Mouse (Mus musculus) lung, postnatal 0 days (tissue): ENCODE measurements around the gene Chst10. TPM values are rescaled to one million over a fixed set of nuclear protein-coding genes. Genes with fewer than 3 reads are reported as not detected.

Source experiments
- ATAC-seq: fragments of 200-750 bp; cut with Nextera tagmentation; 2 replicates; pipeline ENCODE4 v1.8.0; 2017; ENCODE audit warnings: moderate library complexity
- DNase-seq: peaks from one replicate; pipeline ENCODE4 v3.0.0-alpha.2; 2016; ENCODE audit warnings: low spot score
- H3K27ac ChIP-seq: fragments of 300-500 bp; sonication (generic); 2 replicates; pipeline ENCODE4 v1.5.1; 2014; ENCODE audit warnings: antibody characterized with exemption, mild to moderate bottlenecking, low read length, mixed read lengths
- H3K27me3 ChIP-seq: fragments of 300-500 bp; sonication (generic); replicated peaks from 2 replicates; pipeline ENCODE4 v1.6.1; 2014; ENCODE audit warnings: low read length, mixed read lengths; ENCODE audit not compliant: insufficient read depth
- H3K36me3 ChIP-seq: fragments of 300-500 bp; sonication (generic); 2 replicates; pipeline ENCODE4 v1.6.1; 2014; ENCODE audit warnings: low read length, mixed read lengths; ENCODE audit not compliant: insufficient read depth
- H3K4me1 ChIP-seq: fragments of 300-500 bp; sonication (generic); 2 replicates; pipeline ENCODE4 v1.6.1; 2014; ENCODE audit warnings: antibody characterized with exemption, low read depth, low read length, mixed read lengths; ENCODE audit not compliant: insufficient read depth
- H3K4me2 ChIP-seq: fragments of 300-500 bp; sonication (generic); replicated peaks from 2 replicates; pipeline ENCODE4 v1.6.1; 2014; ENCODE audit warnings: low read depth, mild to moderate bottlenecking, low read length, moderate library complexity, mixed read lengths
- H3K4me3 ChIP-seq: fragments of 300-500 bp; sonication (generic); 2 replicates; pipeline ENCODE4 v1.5.1; 2014; ENCODE audit warnings: low read depth, low read length
- H3K9ac ChIP-seq: fragments of 300-500 bp; sonication (generic); replicated peaks from 2 replicates; pipeline ENCODE4 v1.6.1; 2014; ENCODE audit warnings: low read depth, mild to moderate bottlenecking
- H3K9me3 ChIP-seq: fragments of 300-500 bp; sonication (generic); 2 replicates; pipeline ENCODE4 v1.6.1; 2016; ENCODE audit warnings: low read length, mixed read lengths
- CTCF ChIP-seq: IDR thresholded peaks from 2 replicates; pipeline ENCODE4 v1.5.1; 2016; ENCODE audit warnings: antibody characterized with exemption, mild to moderate bottlenecking
- EP300 ChIP-seq: IDR thresholded peaks from 2 replicates; pipeline ENCODE4 v1.6.1; 2016; ENCODE audit warnings: antibody characterized with exemption, mild to moderate bottlenecking, control low read depth
- WGBS: fragments of 180-500 bp; shearing (Covaris S2); extraction: QIAGEN DNeasy Blood & Tissue Kit; methylation state at CpG from one replicate; pipeline ENCODE4 v1.1.7; 2014; 5-methylcytosine and 5-hydroxymethylcytosine counted together
- polyA plus RNA-seq: library from polyadenylated mRNA; unstranded; fragments of >200 nt; fragmentation: Nextera tagmentation; extraction: Ambion mirVana; gene quantifications from 2 replicates; pipeline ENCODE4 v1.2.1, GENCODE M21; 2015

Gene Chst10
- polyA plus RNA-seq = 0.27 and 0.29 TPM in 2 replicates

DNA sequence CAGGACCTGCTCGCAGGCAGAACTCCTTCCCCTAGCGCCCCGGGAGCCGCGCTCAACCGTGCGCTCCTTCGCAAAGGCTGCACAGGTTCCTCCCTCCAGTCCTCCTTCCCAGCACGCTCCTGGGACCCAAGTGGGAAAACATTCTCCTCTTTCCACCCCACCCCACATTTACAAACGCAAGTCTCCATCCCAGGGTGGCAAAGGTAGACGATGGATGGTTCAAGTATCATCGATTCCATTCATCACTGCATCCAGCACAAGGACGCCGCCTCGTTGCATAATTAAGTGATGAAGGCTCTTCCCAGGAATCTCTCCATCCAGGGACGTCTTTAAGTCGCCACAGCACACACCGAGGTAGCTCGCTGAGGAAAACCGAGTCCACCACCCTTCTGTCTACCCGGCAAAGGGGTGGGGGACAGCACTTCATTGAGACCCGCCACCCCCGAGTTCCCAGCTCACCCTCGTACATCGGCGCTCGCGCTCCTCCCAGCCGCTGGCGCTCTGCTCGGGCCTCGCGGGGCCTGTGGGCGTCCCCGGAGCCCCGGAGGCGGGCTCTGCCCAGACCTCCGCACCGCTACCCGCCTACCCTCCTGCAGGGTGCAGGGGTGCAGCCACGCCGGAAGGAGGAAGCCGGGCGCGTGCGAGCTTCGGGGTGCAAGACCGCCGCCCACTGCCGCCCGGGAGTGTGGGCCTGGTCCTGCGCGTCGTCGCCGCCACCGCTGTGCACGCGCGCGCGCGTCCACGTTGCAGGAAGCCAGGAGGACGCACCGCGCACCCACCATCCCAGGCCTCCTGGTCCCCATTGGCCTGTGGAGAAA lies at the start of gene Chst10:
Gene Chst10, minus strand, starts transcription at position 731 of the 818 bp plus-strand sequence.
- Histone ChIP-seq H3K4me3 (peak within 1 kb of the TSS; percentile 45), H3K27me3 (0 out of 2 replicates have a peak, but pooled peaks cover 5% of the 10 kb centered on the region), H3K36me3 (no peaks in the 10 kb centered on the region), H3K27ac (no peak within 1 kb of the TSS), H3K4me1 (no peaks in the 10 kb centered on the region), H3K9me3 (no peaks in the 10 kb centered on the region), H3K4me2 (peak within 1 kb of the TSS; percentile 77), H3K9ac (no peak within 1 kb of the TSS)
- TF ChIP-seq EP300 = no peak
- peak; percentile 4; the same call in 1 of the 2 replicates for TF ChIP-seq CTCF
- peak; percentile 63 for DNase-seq
- ATAC-seq = peak; percentile 79
- WGBS = 1% methylated on average over 66 of the region's 67 CpGs

DNA sequence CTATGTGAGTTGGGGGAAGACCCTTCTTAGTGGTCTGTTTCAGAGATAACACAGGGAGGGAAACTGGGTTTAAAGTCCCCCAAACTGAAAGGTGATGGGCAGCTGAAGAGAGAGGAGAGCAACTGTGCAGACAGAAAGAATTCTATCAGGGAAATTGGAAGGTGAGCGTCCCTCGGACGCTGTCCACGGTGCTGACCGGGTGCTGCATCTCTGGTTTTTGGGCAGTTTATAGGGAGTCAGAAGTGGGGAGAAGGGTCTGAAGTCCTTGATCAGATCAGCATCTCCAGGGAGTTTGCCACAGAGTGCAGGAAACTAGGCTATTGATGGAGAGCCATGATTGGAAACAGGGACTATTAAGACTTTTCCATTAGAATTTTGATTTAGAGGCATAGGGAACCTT lies 41.6 kb upstream of the Chst10 start:
- no peak for ATAC-seq
- no peaks in the 10 kb centered on the region for H3K36me3 ChIP-seq
- no peak overlapping the region for H3K9ac ChIP-seq
- H3K4me2 ChIP-seq = no peak overlapping the region
- H3K4me1 ChIP-seq = no peaks in the 10 kb centered on the region
- H3K27ac ChIP-seq = no peak overlapping the region
- H3K9me3 ChIP-seq = no peaks in the 10 kb centered on the region
- H3K27me3 ChIP-seq = no peaks in the 10 kb centered on the region
- no peak overlapping the region for H3K4me3 ChIP-seq
- WGBS = 4% methylated on average over 5 of the region's 5 CpGs
- TF ChIP-seq CTCF (no peak), EP300 (no peak)
- peak; percentile 37 for DNase-seq

DNA sequence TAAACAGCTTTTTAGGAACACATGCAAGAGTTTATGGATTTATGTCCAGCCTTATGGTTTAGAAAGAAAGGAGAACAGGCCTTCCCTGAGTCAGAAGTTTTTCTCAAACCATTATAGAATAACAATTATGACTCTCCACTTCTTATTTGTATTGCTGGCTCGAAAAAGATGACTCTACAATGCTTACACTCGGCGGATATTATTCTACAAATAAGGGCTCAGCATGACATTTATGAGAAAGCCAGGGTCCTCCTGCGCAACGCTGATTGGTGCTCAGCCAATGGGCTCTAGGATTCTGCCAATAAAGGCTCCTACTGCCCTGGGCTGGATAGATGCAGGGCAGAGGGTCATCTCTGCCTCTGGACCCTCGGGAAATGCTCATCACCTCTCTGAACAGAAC lies 40.9 kb upstream of the Chst10 start, which contains the start of gene Nms:
Gene Nms, plus strand, starts transcription at position 301 of the 400 bp plus-strand sequence.
- Histone ChIP-seq H3K36me3 (no peaks in the 10 kb centered on the region), H3K27ac (no peak within 1 kb of the TSS), H3K9me3 (no peaks in the 10 kb centered on the region), H3K4me2 (no peak within 1 kb of the TSS), H3K27me3 (no peaks in the 10 kb centered on the region), H3K4me3 (no peak within 1 kb of the TSS), H3K9ac (no peak within 1 kb of the TSS), H3K4me1 (no peaks in the 10 kb centered on the region)
- WGBS = 72% methylated on average over 6 of the region's 6 CpGs
- ATAC-seq (no peak), DNase-seq (no peak)
- TF ChIP-seq EP300 (no peak), CTCF (no peak)

DNA sequence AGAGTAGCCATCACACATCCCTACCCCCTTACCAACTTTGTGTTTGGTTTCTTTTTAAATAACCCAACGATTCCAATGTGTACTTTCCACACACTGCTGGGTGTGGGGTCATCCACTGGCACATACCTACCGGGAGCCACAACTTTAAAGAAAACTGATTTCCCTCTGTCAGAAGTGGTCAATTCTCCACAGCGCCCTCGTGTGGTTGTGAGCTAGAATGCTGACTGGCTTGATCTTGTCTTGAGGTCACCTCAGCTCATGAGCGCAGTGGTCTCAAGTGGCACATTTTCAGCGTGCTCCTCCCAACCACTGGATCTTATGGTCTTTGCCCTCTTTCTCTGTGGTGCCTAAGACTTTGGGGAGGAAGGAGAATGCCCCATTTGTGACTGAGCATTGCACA lies 38.8 kb upstream of the Chst10 start:
- no peaks in the 10 kb centered on the region for H3K27me3 ChIP-seq
- 21% methylated on average over 6 of the region's 6 CpGs for whole genome bisulfite sequencing
- no peak for TF ChIP-seq EP300
- peak; percentile 67 for TF ChIP-seq CTCF
- H3K4me3 ChIP-seq = no peak overlapping the region
- H3K4me2 ChIP-seq = no peak overlapping the region
- no peaks in the 10 kb centered on the region for H3K9me3 ChIP-seq
- no peaks in the 10 kb centered on the region for H3K4me1 ChIP-seq
- no peak overlapping the region for H3K9ac ChIP-seq
- DNase-seq = peak; percentile 12
- H3K27ac ChIP-seq = no peak overlapping the region
- no peak for ATAC-seq
- no peaks in the 10 kb centered on the region for H3K36me3 ChIP-seq

DNA sequence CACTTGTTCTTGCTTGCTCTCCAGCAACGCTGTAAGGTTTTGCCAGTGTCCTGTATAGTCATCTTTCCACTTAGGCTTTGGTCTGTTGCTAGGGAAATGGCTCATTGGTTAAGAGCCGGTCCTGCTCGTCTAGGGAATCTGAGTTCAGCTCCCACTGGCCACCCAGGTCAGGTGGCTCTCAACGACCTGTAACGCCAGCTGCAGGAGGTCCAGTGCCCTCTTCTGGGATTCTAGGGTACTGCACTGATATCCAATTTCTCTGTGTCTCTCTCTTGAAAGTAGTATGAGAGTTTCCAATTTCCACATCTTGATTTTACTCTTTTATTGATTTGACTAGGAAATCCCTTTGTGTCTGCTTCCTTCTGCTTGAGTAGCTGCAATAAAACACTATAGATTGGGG lies 36.7 kb upstream of the Chst10 start:
- no peak overlapping the region for H3K4me2 ChIP-seq
- no peaks in the 10 kb centered on the region for H3K4me1 ChIP-seq
- no peaks in the 10 kb centered on the region for H3K36me3 ChIP-seq
- H3K4me3 ChIP-seq = no peak overlapping the region
- WGBS = 24% methylated on average over 5 of the region's 5 CpGs
- H3K27ac ChIP-seq = no peak overlapping the region
- H3K27me3 ChIP-seq = no peaks in the 10 kb centered on the region
- H3K9me3 ChIP-seq = no peaks in the 10 kb centered on the region
- peak; percentile 51 for TF ChIP-seq CTCF
- TF ChIP-seq EP300 = no peak
- DNase-seq (peak; percentile 9), ATAC-seq (no peak)
- H3K9ac ChIP-seq = no peak overlapping the region

DNA sequence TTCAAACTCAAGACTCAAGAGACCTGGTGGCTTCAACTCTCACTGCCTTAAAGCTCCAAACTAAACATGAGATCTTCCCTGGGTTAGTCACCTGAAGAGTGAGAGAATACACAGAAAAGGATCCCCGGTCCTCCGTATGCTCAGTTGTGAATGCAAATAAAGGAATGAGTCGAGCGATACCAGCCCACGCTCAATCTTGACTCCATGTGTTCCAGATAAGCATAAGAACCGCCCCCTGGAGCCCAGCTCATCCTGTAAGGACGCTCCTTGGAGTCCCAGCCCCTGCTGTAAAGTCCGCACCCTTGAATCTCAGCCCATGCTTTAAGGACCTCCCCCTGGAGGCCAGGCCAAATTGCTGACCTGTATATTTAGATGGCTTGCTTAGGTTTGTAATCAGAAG lies 32.8 kb upstream of the Chst10 start:
- no peak overlapping the region for H3K4me3 ChIP-seq
- H3K36me3 ChIP-seq = no peaks in the 10 kb centered on the region
- no peaks in the 10 kb centered on the region for H3K4me1 ChIP-seq
- H3K27ac ChIP-seq = no peak overlapping the region
- no peak overlapping the region for H3K4me2 ChIP-seq
- DNase-seq (no peak), ATAC-seq (no peak)
- no peak overlapping the region for H3K9ac ChIP-seq
- no peaks in the 10 kb centered on the region for H3K27me3 ChIP-seq
- H3K9me3 ChIP-seq = no peaks in the 10 kb centered on the region
- 48% methylated on average over 8 of the region's 8 CpGs for WGBS
- TF ChIP-seq EP300 (no peak), CTCF (no peak)
